Mouse (Mus musculus) mouse trophoblast stem cell (cell line): Measurements from ENCODE around the gene Spata5.

ENCODE experiments used
- in situ Hi-C, 2 experiments: fragments of 300-500 bp; cut with MseI, MboI; formaldehyde crosslinking; loops; 2 replicates in 1 of 2; 3 replicates in 1 of 2; pipeline ENCODE4 v1.15.1; 2025

Gene Spata5

GRCm38 (mm10) chr3:37569661-37570566 is 150.2 kb downstream of the Spata5 start:
- in situ Hi-C loops: no loop called here

- in situ Hi-C loops: no loop called here
Observed at GRCm38 (mm10) chr3:37571633-37572032, 151.9 kb downstream of the Spata5 start.

- in situ Hi-C loops: no loop called here
Observed at GRCm38 (mm10) chr3:37572066-37572465, 152.4 kb downstream of the Spata5 start.

GRCm38 (mm10) chr3:37576840-37577239 is 157.1 kb downstream of the Spata5 start:
- in situ Hi-C loops: no loop called here

- in situ Hi-C loops: no loop called here
Observed at GRCm38 (mm10) chr3:37577706-37578105, 158.0 kb downstream of the Spata5 start.

- in situ Hi-C loops: no loop called here
Observed at GRCm38 (mm10) chr3:37584576-37584975, 164.9 kb downstream of the Spata5 start.

GRCm38 (mm10) chr3:37585967-37586730 is 166.5 kb downstream of the Spata5 start:
- in situ Hi-C loops: no loop called here

GRCm38 (mm10) chr3:37586731-37587578 is 167.3 kb downstream of the Spata5 start:
- in situ Hi-C loops: no loop called here

- in situ Hi-C loops: no loop called here
Observed at GRCm38 (mm10) chr3:37595721-37596120, 176.0 kb downstream of the Spata5 start.

- in situ Hi-C loops: no loop called here
Observed at GRCm38 (mm10) chr3:37596519-37596918, 176.8 kb downstream of the Spata5 start.

- in situ Hi-C loops: no loop called here
Observed at GRCm38 (mm10) chr3:37597200-37597599, 177.5 kb downstream of the Spata5 start.

- in situ Hi-C loops: loop anchor here (25.0 kb wide), 2 partner anchors 588 to 613 kb away; no protein-coding TSS in a partner anchor
Observed at GRCm38 (mm10) chr3:37599641-37600040, 179.9 kb downstream of the Spata5 start.

GRCm38 (mm10) chr3:37602356-37602755 is 182.7 kb downstream of the Spata5 start:
- in situ Hi-C loops: loop anchor here (25.0 kb wide), 2 partner anchors 585 to 610 kb away; no protein-coding TSS in a partner anchor

- in situ Hi-C loops: loop anchor here (25.0 kb wide), 2 partner anchors 584 to 609 kb away; no protein-coding TSS in a partner anchor
Observed at GRCm38 (mm10) chr3:37602890-37603289, 183.2 kb downstream of the Spata5 start.

GRCm38 (mm10) chr3:37603541-37603940 is 183.8 kb downstream of the Spata5 start:
- in situ Hi-C loops: loop anchor here (25.0 kb wide), 2 partner anchors 584 to 609 kb away; no protein-coding TSS in a partner anchor

GRCm38 (mm10) chr3:37604976-37605875 is 185.5 kb downstream of the Spata5 start:
- in situ Hi-C loops: loop anchor here (25.0 kb wide), 2 partner anchors 582 to 607 kb away; no protein-coding TSS in a partner anchor

- in situ Hi-C loops: loop anchor here (25.0 kb wide), 2 partner anchors 581 to 606 kb away; no protein-coding TSS in a partner anchor
Observed at GRCm38 (mm10) chr3:37605876-37606238, 186.2 kb downstream of the Spata5 start.

- in situ Hi-C loops: loop anchor here (25.0 kb wide), 2 partner anchors 578 to 603 kb away; no protein-coding TSS in a partner anchor
Observed at GRCm38 (mm10) chr3:37608926-37609325, 189.2 kb downstream of the Spata5 start.

GRCm38 (mm10) chr3:37610670-37611069 is 191.0 kb downstream of the Spata5 start:
- in situ Hi-C loops: loop anchor here (25.0 kb wide), 2 partner anchors 577 to 602 kb away; no protein-coding TSS in a partner anchor

- in situ Hi-C loops: loop anchor here (25.0 kb wide), 2 partner anchors 574 to 599 kb away; no protein-coding TSS in a partner anchor
Observed at GRCm38 (mm10) chr3:37613722-37614121, 194.0 kb downstream of the Spata5 start.
